Mouse (Mus musculus) left cerebral cortex, postnatal 10 days (tissue): ENCODE measurements around the gene Gsx2. TPM values are rescaled to one million over a fixed set of nuclear protein-coding genes. Genes with fewer than 3 reads are reported as not detected.

Experiments
- total RNA-seq, 2 experiments: library from RNA; stranded (reverse); gene quantifications; 2 replicates each; pipeline ENCODE4 v1.2.3; 2021

Gsx2 gene
- total RNA-seq, 2 experiments from 2014 or later, result 0.19 to 0.34 TPM

Other genes with a start within 250 kb of the Gsx2 start
- 10 to 100 TPM; 21.6 to 22.5 TPM for gene Chic2, start 30.8 kb upstream of the Gsx2 start, total RNA-seq
- gene Pdgfra, start 76.7 kb downstream of the Gsx2 start, total RNA-seq, result 10 to 100 TPM; 73.0 to 73.6 TPM